Mouse (Mus musculus) gastrocnemius, postnatal 25 days (tissue): Measurements from ENCODE around the gene Epop. TPM values are rescaled to one million over a fixed set of nuclear protein-coding genes. Genes with fewer than 3 reads are reported as not detected.

Experiments used
- DNase-seq: peaks from one replicate; pipeline ENCODE4 v3.0.0; 2022
- total RNA-seq, 2 experiments: library from RNA; stranded (reverse); gene quantifications; 1 replicate in 1 of 2; 2 replicates in 1 of 2; pipeline ENCODE4 v1.2.3; 2021

Gene Epop
- total RNA-seq, 2 experiments from 2014 or later: 1.2 to 1.6 TPM

DNA sequence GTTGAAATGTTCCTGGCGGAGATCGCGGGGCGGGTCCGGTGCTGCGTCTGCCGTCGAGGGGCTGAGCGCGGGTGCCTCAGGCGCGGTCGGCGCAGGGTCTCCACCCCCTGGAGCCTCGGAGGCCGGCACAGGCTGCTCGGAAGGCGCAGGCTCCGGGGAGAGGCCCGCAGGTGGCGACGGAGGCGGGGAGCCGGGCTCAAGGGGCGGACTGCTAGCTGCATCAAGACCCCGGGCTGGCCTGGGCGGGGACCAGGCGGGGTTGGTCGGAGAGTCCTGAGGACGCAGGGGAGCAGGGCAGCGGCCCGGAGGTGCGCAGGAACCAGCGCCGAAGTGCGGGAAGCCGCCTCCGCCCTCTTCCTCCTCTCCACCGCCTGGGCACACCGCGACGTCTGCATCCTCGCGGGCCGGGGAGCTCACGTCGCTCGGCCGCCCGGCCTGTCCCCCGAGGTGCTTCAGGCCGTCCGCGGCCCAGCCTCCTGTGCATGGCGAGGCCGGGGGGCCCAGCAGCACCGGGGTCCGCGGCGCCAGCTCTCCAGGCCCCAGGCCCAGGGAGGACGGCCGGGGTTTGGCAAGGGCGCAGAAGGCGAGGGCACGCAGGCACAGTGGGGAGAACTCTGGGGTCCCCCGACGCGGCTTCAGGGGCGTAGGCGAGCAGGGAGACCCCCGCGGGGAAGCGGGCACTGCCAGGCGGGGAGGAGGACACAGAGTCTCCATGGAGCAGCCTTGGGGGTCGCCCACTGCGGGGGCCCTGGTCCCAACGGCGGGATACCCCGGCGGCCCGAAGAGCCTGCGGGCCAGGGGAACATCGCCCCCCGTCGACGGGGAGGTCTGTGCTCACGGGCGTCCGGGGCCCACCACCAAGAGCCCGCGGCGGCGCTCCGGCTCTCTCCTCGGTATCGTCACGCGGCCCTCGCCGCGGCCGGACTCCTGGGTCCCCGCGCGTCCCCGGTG lies 659 bp downstream of the Epop start:
- peak; percentile 22 for DNase-seq

DNA sequence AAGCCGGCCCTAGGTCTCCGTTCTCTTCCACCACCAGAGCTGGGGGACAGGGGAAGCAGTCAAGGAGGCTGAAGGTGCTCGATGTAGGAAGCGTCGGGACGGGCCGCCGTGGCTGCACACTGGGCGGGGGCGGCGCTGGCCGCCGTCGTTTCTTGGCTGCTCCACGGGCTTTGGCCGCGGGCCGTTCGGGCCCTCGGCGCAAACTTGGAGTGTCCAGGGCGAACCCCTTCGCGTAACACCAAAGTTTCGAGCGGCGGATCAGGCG lies 1.3 kb downstream of the Epop start:
- DNase-seq: no peak

DNA sequence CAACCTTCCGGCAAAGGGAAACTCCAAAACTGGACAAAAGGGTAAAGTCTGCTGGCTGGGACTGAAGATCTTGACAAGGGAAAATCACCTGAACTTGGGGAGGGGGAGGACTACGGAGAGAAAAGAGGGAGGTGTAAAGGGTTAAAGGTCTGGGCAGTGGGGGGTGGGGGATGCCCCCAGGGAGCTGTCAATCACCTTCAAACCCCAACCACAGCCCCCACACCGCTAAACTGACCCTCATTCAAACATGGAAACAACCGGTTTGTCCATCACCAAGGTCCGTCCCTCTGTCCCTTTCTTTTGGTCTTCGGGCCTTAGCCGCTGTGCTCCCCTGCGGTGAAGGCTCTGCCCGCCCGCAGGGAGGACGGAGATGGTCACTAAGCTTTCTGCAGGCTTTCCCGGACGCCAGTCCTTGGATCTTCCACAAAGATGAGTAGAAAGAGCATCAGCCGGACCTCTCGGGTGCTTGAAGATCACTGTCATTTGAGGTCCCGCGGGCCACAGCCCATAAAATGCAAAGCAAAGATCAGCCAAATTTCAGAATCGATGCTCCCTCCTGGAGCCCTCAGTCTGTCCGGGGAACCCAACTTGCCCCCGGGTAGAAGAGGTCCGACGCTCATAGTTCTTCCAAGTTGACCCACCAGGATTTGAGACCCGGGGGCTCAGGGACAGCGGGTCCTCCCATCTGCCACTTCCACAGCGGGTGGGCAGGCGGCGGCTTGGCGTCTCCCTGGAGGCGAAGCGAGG lies 1.8 kb downstream of the Epop start:
- DNase-seq: no peak

DNA sequence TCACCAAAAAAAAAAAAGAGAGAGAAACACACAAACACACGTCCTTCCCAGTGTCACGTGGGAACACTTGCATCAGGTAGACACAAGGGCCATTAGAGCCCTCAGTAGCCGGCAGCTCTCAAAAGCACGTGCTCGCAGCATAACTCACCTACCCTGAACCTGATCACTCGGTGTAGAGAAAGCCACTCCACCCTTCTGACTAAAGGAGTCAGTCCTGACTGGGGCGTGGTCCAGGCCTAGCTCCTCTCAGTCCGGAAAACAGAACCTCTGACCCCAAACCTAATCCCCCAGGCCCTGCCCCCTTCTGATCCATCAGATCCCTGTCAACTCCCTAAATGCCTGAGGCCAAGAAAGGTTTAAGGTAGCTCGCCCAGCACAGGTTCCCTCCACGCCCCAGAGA lies 2.7 kb downstream of the Epop start:
- no peak for DNase-seq

DNA sequence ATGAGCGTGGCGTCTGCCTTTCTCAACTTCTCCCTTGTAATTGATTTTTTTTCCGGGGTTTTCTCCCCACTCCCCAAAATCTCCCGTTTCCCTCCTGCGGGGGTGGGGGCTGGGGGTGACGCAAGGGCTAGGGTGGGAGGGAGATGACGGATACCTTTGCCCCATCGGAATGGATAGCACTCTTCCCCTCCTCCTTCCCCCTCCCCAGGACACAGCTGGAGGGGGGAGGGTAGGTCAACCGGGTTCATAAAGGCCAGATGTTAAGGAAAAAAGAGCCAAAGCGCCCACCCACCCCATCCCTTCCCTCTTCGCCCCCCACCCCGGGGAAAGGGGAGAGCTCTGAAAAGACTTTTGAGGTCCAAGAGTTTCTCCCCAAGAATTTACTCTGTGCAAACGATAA lies 3.1 kb downstream of the Epop start:
- no peak for DNase-seq

DNA sequence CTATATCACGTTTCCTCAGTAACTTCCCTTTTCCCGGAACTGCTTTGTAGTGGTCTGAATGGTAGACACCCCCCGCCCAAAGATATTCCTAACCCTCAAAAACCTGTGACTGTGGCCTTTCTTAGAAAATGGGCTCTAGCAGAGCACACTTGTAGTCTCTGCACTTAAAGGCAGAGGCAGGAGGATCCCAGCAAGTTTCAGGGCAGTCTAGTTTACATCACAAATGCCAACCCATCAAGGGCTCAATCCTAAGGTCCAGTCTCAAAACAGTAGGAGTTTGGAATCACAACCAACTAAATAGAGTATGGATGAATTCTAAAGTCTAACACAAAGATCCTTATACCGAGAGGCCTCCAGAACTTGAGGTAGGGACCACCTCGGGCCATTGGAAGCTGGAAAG lies 4.0 kb downstream of the Epop start:
- DNase-seq: no peak

DNA sequence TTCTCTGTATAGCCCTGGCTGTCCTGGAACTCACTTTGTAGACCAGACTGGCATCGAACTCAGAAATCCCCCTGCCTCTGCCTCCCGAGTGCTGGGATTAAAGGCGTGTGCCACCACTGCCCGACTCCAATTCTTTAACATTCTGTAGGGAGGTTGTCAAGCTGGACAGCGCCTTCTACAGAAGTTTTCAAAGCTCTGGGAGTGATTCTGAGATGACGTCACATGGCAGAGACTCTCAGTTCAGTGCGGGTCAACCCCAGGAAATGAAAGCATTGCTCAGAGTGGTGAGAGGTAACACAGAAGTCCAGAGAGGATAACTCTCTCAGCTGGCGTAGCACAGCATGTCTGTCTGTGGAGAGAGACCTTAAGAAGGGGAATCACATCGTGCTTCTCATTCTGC lies 6.3 kb downstream of the Epop start:
- no peak for DNase-seq

DNA sequence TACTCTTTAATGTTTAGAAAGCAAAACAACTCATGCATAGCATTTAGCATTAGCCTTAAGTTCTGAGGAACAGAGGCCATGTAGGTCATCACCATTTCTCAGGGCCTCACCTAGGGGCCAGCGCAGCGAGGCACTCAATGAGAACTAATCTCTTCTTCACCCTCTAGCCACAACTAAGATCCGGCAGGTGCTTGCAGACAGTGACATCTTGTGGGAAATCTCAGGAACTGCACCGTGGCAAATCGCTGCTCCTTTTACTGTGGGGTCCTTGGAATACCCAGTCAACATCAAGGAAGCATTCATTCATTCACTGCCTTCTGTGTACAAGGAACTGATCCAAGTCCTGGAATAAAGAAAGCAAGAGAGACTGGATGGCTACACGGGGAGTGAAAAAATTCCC lies 7.1 kb downstream of the Epop start:
- peak; percentile 29 for DNase-seq

DNA sequence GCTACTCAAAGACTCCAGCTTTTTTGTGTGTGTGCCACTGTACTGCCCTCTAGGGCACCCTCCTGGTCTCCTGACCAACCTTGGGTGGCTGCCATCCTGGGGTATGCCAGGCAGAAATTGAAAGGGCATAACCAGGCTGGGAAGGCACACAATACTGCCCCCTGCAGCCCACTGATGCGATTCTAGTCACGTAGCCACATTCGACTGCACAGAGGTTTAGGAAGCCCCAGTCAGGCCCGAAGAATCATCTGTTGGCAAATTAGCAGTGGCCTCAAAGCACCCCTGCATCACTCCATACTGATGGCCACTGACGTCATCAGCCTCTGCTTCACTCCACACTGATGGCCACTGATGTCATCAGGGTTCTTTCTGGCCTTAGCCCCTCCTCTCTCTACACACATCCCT lies 10.1 kb downstream of the Epop start:
- DNase-seq: peak; percentile 46

DNA sequence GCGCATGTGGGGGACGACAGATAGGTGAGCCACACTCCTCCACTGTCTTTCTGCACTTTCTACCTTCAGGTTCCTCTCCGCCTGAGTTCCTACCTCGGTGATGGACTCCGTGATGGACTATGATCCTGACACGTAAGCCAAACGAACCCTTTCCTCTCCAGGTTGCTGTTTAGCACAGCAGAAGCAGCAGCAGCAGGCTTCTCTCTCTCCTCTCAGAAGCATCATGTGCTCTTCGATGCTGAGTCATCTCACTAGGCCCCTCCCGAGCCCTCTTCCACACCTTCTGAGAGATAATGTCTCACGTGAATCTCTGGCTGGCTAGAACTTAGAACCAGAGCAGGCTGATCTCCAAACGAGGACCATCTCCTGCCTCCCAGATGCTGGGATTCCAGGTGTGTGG lies 11.1 kb downstream of the Epop start:
- DNase-seq: no peak

DNA sequence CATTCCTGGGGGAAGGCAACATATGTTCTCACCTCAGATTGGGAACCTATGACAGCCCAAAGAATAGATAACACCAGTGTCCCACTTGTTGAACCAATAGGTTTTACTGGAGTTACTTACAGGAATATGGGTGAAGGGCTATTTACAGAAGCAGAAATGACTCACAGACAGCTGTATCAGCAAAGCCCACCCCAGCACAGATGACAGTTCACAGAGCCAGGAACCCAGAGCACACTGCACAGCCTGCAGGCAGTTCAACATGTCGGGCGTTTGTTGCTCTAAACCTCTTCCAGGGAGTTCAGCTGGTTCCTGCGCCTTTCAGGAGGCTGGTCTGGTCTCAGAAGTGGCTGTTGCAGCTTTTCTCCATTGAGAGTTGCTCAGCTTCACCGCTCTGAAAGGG lies 14.2 kb downstream of the Epop start:
- DNase-seq: no peak

DNA sequence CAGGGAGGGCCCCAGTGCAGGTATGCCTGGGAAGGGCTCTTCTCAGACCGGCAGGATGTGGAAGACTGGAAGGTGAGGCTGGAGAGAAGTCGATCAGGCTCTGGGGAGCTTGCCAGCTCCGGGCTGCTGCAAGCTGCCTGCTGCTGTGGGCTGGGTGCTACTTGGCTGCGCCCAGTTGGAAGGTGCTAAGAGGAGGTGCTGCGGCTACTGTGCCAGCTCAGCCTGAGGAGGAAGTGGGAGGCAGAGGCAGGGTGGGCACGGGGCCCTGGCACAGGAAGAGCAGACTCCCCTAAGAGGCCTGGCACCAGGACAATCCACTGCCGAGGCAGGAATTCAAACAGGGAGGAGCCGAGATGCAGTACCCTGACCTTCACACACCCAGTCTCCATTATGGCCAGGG lies 18.4 kb downstream of the Epop start:
- no peak for DNase-seq

DNA sequence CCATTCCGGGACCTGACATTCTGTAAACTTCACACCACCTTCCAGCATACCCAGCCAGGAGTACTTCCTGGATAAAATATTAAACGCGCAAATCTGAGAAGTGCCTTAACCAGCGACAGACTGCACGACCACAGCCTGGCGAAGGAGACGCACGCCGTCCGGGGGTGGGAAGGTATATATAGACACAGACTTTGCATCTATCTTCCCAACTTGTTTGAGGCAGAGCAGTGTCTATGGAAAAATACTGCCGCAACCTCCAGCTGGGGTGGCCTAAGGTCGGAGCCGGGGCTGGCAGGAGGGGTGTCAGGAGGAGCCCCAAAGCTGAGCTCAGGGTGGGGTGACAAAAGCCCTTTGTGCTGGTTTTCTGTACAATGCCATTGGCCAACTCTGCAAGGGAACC lies 19.8 kb downstream of the Epop start:
- no peak for DNase-seq

DNA sequence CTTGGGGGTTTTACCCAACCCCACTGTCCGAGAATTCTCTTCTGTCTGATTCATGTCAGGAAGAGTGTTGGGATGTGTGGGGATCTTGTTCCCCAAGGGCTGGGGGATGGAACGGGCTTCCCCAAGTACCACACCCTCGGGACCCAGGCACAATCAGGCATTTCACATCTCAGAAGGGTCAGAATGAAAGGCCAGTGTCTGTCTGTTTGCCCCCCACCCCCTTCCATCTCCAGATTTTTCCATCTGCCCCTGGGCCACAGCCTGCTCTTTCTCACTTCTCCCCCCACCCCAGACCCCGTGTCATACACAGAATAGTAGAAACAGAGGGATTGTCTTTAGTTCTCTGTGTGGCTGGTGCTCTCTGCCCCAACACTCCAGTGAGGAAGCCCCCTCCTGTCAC lies 20.6 kb downstream of the Epop start:
- no peak for DNase-seq

DNA sequence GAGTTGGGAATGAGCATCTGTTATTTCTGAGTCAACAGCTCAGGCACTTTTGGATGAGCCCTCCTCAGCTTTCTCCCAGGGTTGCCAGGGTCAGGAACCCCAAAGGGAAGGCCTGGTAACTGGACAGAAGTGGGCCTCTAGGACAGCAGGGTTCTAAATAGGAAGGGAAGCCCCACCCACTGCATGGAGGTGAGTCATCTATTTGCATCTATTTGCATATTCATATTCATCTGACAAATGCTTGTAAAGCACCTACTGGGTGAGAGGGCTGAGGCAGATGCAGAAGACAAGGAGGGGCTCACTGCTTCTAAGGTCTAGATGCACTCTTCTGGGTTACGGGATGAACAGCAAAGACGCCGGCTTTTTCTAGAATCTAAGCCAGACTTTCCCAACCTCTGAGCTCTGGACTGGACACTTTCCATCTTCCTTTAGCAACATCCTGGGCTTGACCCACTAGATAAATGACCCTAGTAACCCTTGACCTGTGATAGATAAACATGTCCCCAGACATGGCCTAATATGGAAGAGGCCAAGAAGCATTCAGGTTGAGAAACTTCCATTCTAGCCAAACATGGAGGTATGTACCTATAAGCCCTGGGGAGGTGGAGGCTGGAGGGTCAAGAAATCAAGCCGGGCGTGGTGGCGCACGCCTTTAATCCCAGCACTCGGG lies 22.3 kb downstream of the Epop start:
- no peak for DNase-seq

DNA sequence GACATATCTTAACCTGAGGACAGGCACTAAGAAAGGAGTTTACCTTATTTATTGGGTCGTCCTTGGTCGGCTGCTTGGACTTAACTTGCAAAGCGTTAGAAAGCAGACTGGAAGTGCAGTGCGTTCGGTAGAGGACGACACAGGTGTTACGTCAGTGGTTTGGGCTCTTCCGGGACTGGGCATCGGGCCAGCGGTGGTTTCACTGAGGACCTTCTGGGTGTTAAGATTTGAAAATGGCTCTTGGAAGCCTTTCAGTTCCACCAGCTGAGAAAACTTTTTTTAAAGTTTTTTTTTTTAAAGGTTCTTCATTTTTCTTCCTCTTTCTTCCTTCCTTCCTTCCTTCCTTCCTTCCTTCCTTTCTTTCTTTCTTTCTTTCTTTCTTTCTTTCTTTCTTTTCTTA lies 25.6 kb downstream of the Epop start:
- DNase-seq: no peak

DNA sequence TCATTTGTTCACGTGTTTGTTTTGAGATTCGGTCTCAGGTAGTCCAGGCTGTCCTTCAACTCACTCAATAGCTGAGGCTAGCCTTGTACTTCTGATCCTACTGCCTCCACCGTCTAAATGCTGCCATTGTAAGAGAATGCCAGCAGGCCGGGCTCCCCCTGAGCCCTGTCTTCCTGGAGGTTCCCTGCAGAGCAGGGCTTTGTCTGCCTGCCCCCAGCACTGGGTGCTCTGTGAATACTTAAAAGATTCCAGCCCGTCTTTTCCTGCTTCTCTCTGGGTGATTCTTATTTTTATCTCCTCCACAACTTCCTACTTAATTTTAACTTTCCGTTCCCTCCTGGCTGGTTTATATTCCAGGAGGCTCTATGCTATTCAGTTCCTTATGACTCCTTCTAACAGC lies 27.3 kb downstream of the Epop start:
- no peak for DNase-seq

DNA sequence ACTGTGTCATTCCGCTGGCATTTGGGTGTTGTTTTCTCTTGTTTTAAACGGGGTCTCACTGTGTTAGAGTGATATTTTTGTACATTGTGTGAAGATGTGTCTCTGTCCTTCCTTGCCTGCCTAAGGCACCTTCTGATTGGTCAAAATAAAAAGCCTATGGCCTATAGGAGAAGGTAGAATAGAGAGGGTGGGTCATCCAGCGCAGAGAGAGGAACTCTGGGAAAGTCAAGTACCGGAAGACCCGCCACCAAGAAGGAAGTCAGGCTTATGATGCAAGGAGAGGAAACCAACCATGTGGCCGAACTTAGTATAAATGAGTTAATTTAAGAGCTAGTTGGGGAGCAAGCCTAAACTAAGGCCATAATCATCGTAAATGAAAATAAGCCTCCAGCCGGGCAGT lies 30.4 kb downstream of the Epop start:
- no peak for DNase-seq

DNA sequence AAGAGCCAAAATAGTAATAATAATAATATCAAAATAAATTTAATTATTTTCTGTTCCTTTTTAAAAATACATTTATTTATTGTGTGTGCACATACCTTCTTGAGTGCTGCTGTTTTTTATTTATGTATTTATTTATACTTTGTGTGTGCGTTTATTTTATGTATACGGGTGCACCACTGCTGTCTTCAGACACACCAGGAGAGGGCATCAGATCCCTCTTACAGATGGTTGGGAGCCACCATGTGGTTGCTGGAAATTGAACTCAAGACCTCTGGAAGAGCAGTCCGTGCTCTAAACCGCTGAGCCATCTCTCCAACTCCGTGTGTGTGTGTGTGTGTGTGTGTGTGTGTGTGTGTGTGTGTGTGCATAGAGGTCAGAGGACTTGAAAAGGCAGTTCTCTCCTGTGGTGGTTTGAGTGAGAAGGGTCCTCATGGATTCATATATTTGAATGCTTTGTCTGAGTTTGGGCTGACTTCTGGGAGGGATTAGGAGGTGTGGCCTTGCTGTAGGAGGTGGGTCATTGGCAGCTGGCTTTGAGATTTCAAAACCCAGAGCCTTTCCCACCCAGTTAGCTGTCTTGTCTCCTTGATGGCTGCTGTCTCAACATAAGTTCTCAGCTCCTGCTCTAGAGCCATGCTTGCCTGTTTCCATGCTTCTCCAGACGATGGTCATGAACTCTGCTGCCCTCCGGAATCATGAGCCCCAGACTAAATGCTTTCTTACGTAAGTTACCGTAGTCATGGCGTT lies 31.4 kb downstream of the Epop start:
- DNase-seq: no peak

DNA sequence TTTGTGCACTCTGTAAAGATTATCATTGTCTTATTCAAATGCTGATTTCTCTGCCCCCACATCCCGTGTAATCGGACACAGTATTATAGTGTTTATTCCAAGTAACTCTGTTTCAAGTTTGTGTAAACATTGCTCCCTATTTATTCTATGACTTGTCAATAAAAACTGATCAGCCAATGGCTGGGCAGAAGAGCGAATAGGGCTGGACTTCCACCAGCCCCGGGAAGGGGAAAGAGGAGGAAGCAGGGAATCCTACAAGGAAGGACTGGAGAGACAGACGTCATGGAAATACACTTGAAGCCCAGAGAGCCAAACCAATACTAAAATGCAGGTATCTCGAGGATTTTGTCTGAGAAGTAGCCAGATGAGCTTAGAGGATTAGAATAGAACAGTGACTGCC lies 35.4 kb downstream of the Epop start:
- no peak for DNase-seq

DNA sequence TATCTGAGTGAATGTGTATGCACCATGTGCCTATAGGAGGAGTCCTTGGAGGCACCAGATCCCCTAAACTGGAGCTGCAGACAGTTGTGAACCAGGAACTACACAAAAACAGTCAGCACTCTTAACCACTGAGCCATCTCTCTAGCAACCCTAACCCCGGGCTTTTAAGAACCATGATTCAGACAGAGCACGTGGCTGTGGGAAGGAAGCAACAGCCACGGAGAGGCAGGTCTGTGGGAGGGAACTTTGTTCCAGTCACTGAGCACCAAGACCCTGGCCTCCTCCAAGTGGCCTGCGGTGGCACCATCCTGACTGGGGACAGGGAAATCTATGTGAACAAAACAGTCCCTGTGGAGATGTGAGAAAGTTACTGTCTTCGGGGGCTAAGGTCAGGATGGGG lies 37.6 kb downstream of the Epop start:
- DNase-seq: no peak

DNA sequence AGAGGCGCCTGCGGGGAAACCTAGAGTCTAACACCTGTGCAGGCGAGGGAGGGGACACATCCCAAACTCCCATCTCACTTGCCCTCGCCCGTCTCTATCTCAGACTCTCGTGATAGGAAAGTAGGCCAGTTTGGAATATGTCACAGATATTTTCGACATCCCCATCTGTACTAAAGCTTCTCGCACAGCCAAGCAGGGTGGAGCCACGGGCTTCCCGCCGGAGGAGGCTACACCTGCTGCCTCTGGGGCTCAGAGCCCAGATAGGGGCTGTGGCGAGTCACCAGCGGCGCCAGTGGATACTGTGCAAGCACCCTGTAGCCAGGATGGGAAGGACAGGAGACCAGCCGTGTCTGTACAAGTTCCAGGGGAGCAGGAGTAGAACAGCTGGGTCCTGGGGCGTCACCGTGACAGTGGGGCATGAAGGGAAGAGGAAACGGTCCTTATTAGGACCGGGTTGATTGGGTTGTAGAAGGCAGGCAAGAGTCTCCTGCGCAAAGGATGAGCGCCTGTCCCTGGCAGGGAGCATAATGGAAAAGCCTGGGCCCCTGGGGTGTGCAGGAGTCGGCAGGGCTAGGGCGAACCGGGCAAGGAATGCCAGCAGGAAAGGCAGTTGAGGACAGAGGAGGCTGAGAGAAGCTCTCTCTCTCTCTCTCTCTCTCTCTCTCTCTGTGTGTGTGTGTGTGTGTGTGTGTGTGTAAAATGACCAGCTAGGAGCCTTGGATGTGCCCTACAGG lies 39.1 kb downstream of the Epop start:
- no peak for DNase-seq
